Mouse (Mus musculus) heart, postnatal 0 days (tissue): ENCODE data around the gene Rhd.

Source experiments
- CTCF ChIP-seq: IDR thresholded peaks from 2 replicates; pipeline ENCODE4 v1.5.1; 2016; ENCODE audit warnings: antibody characterized with exemption, control low read depth, low read depth
- EP300 ChIP-seq: IDR thresholded peaks from 2 replicates; pipeline ENCODE4 v1.6.1; 2016; ENCODE audit warnings: antibody characterized with exemption, low read depth

- no peak for TF ChIP-seq EP300
- no peak for TF ChIP-seq CTCF
Observed at GRCm38 (mm10) chr4:134853637-134854485, 10.5 kb upstream of the Rhd start.
